Mouse (Mus musculus) frontal cortex, postnatal 36 days (tissue): Measurements from ENCODE around the gene Zdhhc5.
"Not testable (repeated sequence)": the region's sequence is repeated elsewhere in the genome, so short reads cannot be mapped to it uniquely, and the experiment has no call there.

Experiments used
- DNase-seq, 2 experiments: peaks; one replicate each; pipeline ENCODE4 v3.0.0; 2022; ENCODE audit warnings: low spot score in 2 of 2

Gene Zdhhc5

DNA sequence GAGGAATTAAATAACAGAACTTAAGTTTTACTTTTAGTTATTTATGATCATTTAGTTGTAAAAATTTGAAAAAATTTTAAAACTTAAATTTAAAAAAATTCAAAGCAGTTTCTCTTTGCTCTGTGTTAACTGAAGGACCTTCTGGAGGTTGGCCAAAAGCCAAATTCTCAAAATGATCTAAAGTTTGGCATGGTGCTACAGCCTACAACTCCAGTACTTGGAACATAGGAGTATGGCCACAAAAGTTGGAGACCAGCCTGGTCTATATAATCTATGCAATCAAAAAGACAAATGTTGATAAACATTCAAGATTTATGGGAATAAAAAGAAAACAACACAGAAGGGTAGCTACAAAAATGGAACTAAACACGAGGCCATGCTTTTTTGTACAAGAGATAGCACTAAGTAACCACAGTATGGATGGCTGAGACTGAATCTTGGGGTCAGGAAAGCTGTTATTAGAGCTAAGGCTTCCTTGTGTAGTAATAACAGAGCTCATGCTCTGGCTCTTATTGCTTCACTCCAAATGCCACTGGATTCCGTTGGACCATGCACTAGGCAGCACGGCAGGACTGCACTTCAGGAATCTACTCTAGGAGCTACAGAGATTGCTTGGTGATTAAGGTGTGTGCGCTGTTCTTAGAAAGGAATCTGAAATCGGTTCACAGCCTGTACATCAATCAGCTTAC lies 19.8 kb downstream of the Zdhhc5 start:
- DNase-seq, result no peak

DNA sequence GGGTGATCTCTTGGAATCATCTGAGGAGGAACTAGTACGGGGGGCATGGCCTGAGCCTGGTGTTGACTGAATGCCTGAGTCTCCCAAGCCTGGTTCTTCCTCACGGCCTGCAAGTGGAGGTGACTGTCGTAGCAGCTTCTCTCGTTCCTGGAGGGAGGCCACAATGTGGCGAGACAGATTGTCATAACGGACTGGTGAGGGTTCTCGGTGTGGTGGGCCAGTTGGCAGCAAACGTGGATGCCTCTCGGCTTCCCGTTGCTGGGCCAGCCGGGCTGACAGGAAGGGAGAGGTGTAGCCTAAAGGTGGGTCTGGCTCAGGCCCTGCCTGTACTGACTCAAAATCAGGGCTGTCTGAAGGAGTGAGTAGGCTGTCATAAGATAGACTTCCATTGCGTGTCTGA lies 24.9 kb downstream of the Zdhhc5 start:
- DNase-seq, result no peak

DNA sequence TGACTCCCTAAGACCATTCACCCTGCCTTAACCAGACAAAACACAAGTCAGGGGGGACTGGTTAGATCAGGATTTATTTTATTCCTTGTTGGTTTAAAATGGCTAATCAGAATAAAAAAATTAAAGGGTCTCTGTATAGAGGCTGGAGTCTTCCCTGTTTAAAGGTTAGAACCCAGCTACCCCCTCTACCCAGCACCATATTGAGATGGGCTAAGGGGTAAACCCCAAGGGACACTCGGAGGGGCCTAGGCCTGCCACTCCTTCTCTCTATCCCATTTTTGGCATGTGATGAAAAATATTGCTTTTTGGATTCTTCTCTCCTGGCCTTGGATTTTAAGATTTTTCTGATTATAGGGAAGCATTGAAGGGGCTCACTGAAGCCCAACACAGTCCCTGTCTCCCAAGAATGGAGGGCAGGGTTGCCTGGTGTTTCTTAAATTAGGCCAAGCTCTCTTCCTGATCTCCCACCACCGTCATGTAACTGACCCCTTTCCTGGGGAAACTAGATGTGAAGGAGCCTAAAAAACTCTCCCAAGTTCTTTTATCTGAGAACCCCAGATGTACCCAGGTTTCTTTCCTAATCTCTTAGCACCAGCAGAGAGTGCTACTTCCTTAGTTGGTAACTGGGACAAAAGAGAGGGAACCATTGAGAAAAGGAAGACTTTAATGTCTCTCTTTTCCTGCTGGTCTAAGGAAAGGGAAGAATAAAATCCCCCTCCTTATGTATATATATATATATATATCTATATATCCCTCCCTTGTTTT lies 26.7 kb downstream of the Zdhhc5 start:
- no peak for DNase-seq

DNA sequence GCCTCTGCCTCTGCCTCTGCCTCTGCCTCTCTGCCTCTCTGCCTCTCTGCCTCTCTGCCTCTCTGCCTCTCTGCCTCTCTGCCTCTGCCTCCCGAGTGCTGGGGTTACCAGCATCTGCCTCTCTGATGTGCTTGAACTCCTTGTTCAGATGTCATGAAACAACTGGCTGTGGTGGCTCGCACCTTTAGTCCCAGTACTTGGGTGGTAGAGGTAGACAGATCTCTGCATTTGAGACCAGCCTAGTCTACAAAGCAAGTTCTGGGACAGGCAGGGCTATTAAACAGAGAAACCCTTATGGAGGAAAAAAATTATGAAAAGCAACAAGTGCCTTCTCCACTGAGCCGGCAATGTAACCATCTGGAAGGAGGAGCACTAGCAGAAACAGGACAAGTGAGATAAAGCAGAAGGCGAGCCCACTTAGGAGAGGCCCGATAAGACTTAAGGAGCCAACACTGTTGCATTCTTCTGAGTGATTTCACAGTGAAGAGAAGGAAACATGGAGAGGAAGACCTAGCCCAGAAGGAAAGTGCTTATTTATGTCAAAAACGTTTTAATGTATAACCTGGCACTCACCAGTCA lies 32.3 kb downstream of the Zdhhc5 start:
- no peak for DNase-seq

DNA sequence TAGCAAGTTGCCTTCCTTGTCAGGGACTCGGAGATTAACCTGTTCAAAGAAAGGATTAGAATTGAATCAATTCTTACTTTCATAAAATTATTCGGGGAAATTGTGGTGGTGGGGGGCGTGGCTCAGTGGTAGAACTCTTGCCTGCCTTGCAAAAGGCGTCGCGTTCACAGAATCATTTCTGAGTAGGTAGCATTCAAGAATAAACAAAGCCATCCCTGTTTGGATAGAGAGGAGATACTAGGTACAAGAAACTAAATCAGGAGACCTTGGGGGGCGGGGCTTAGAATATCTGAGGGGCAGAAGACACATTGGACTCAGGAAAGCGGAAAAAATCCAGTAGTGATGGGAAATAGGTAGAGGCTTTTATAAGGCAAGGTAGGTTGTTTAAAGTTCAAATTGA lies 36.0 kb downstream of the Zdhhc5 start, which contains the start of gene Tmx2:
TSS of gene Tmx2 (minus strand) at position 125 of the 400 bp plus-strand sequence.
- DNase-seq, result no peak

DNA sequence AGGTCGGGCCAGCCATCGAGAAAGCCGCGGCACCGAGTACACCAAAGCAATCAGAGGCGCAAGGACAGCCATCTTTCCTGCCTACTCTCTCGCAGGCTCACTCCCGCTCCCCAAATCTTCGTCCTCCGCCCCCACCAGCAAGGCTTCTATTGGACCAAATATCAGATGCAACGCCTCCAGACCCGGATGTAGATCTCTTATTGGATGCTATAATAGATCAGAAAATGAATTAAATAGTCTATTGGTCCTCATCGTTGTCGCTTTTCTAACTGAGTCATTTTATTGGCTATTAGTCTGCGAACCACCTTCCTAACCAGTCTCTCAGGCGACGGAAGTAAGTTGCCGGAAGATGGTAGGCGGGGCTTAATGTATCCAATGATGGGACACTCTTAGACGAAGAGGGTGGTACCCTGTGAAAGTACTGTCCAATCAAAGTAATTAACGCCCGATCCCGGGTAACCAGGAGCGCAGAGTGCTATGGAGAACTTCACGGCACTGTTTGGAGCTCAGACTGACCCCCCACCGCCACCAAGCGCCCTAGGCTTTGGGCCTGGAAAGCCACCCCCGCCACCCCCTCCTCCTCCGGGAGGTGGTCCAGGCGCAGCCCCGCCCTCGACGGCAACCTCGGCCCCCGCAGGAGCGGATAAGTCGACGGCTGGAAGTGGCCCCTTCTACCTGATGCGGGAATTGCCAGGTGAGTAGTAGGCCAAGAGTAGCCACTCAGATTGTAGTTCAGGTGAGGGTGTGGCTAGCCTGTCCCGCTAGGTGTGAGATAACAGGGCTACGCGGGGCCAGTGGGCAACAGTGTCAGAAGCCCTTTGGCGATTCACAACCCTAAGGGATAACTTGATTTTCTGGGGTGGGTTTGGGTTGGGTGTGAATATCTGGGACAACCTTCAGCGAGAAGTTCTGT lies 36.8 kb downstream of the Zdhhc5 start, which contains the start of the genes Gm28635 and Med19:
TSS of gene Gm28635 (minus strand) at position 74 of the 913 bp plus-strand sequence.
TSS of gene Med19 (plus strand) at position 435 of the 913 bp plus-strand sequence.
- peak; percentile 90 to 96 for DNase-seq

DNA sequence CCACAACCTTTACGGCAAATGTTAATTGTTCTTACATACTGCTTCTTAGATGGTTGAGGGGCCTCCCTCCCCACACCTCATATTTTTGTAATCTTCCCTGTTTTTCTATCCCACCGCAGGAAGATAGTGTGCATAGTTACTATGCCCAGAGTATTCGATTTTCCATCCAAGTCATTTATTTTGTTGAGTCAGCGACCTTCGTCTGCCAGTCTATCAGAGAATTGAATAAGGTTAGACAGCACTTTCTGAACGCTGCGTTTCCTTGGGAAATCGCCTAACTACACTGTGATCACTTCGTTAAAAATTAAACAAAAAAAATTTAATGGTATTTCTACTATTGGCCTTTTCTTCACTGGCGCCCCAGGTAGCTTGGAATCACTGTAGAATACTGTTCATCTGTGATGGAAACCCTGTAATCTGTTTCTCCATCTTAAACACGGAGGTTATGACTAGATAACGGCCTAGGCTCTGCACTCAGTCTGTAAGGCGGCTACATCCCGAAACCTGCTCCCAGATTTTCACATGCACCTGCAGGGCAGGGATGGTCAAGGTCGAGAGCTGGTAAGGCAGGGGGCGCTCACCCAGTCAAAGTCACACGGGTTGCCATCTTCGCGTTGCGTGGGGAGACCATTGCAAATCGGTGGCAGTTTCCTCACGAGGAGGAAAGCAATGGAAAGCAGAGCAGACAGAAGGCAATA lies 37.6 kb downstream of the Zdhhc5 start:
- no peak for DNase-seq

DNA sequence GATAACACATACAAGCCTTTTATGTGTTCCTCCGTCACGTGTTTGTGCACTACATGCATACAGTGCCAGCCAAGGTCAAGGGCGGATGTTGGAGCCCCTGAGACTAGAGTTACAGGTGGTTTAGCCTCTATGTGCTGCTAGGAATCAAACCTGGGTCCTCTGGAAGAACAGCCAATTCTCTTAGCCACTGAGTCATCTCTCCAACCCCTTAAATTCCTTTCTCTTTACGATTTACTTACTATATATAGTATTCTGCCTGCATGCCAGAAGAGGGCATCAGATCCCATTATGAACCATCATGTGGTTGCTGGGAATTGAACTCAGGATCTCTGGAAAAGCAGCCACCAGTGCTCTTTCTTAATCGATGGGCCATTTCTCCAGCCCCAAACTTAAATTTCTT lies 43.4 kb downstream of the Zdhhc5 start:
- DNase-seq, result not testable (repeated sequence)

DNA sequence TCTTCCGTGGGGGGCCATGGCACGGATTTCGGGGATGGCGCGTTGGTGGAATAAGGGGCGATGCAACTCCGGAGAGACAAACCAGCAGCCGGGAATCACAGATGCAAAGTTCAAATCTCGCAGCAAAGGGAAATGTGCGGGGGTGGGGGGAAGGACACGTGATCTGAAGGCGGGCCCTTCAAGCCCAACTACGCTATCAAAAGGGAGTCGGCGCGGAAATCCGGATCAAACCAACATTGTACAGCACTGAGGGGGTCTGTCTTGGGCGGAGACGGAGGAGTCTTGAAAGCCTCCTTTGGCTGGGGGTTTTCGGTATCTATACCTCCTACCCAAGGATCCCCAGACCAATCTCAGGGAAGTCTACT lies 44.4 kb downstream of the Zdhhc5 start, which contains the start of gene Selenoh:
TSS of gene Selenoh (minus strand) at position 202 of the 365 bp plus-strand sequence.
- peak; percentile 88 for DNase-seq

DNA sequence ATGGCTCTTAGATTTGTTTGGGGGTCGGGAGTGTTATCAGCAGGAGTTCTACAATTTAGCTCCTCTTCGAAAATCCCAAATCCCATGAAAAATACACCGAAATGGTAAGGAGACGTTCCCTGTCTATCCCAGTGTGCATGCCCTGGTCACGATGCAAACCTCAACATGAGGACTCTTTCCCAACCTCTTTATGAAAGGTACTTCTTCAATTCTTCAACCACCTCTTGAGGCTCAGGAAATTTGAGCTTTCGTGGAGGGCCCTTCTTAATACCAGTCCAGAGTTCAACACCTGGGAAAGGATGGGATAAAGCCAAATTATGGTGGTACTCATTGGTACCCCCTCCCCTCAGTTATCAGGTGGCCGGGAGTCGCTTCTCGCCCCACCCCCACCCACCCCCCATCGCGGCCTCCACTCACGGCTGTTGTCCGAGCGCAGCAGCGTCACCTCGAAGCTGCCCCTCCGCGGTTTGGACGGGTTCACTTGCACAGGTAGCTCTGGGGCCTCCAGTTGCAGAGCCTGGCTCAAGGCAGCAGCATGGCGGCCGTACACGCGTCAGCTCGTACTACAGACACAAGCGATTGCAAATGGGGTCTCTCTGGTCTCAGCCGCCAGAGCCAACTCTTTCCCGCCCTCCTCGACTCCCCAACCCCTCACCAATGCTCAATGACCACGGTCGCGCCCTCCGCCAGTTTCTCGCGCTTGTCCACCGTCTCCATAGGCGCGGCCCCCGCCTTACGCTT lies 45.0 kb downstream of the Zdhhc5 start:
- no peak for DNase-seq

DNA sequence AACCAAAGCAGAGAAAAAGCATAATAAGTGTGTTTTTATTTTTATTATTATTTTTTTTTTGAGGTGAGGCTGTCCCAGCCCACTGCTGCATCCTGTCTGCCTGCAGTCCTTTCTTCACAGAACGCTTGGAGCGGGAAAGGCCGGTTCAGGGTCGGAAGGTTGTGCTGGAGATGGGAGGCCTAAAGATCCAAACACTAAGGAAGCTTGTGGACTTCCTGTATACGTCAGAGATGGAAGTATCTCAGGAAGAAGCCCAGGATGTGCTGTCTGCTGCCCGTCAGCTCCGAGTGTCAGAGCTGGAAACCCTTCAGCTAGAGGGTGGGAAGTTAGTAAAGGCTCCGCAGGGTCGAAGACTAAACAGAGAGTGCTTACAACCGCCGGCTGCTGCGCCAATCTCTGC lies 48.9 kb downstream of the Zdhhc5 start:
- no peak for DNase-seq

DNA sequence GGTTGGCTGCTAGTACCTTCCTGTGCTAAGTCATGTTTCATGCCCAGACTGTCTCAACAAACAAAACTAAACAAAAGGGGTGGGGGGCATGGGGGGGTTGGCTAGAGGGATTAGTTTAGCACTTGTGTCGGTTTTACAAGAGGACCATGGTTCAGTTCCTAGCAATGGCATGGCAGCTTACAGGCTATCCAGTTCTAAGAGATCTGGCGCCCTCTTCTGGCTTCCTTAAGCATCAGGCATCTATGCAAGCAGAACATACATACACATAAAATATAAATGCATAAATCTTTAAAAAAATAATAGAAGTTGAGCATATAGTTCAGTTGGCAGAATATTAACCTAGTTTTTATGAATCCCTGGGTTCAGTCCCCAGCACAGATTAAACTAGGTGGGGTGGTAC lies 52.1 kb downstream of the Zdhhc5 start:
- no peak for DNase-seq

DNA sequence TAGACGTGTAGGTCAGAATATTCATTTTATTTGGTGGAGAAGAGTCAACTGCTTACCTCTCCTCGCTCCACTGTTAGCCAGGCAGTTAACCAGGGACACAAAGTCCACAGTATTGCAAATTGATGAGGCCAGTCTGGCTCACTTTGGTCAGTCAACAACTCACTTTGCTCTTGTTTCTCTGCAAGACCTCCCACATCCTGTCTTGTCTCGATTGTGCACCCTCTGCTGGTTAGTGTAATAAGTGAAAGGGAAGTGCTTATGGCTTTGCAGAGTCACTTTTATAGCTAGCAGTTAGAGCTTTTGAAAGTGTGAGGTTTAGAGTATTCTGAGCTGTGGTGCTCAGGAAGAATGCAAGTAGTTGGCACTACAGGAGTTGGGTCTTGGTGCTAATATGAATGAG lies 54.7 kb downstream of the Zdhhc5 start:
- DNase-seq, result peak in 1 of 2 experiments; percentile 59

DNA sequence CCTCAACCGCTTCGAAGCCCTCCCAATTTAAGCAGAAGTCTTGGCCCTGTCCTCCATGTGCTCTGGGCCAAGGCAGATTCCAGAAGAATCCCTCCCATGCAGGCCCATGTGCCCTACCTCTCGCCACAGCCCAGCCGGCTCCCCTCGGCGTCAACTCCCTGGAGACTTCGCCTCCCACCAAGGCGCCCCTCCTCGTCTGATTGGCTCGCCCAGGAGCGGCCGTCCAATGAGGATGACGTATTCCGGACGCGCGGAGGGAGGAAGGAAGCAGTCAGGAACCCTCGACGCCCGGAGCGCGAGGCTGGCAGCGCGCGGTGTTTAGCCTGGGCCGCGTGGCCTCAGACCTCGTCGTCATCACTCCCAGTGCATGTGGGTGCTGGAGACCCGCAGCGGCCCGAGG lies 56.2 kb downstream of the Zdhhc5 start, which contains the start of gene Btbd18:
TSS of gene Btbd18 (plus strand) at position 274 of the 400 bp plus-strand sequence.
- no peak for DNase-seq

DNA sequence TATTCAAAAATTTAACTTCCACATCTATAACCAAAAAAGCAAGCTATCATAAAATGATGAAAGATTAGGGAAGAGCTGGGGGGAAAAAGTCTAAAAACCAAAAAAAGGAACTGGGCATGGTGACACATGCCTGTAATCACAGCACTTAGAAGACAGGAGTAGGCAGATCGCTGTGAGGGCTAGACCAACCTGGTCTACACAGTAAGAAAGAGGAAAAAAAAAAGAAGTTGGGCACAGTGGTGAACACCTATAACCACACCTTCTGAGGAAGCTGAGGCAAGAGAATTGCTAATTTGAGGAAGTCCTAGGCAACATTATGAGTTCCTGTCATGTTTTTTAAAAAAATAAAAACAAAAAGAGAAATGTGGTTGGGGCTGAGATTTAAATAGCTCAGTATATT lies 59.1 kb downstream of the Zdhhc5 start:
- no peak for DNase-seq

DNA sequence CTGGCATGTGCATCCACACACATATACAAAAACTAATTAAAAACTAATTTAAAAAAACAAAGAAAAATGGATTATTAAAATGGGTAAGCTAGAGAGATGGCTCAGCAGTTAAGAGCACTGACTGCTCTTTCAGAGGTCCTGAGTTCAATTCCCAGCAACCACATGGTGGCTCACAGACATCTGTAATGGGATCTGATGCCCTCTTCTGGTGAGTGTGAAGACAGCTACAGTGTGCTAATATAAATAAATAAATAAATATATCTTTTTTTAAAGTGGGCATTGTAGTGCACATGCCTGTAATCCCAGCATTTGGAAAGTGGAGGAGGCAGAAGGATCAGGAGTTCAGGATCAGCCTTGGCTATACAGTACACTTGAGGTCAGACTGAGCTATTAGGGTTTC lies 61.6 kb downstream of the Zdhhc5 start:
- no peak for DNase-seq

DNA sequence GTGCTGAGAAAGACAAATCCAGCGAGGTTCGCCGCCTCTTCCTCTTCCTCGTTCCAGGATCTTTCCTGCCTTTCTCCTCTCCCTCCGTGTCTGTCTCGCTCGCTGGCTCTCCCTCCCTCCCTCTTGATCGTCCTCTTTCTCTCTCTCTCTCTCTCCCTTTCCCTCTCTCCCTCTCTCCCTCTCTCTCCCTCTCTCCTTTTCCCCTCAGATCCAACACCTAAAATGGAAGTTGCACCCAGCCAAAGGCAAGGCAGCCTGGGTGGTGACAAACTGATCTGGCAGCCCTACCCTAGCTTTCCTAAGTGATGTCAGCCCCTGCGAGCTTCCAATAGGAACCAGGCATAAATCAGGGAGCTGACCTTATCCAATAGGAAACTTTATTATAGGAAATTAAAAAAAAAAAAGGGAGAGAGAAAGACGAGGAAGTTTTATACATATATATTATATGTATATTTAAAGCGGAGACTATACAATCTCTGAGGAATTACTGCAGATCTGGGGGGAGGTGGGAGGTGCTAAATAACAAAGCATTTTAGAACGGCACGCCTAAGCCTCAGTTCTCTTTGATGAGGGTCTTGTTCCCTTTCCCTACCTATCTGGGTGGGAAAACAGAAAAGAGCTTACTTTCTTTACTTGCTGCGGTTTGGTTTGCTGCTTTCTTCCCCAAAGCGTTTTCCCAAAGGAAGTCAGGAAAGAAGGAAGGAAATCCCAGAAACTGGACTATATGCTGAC lies 64.3 kb downstream of the Zdhhc5 start, which contains the start of gene Ctnnd1:
TSS of gene Ctnnd1 (minus strand) at position 302 of the 732 bp plus-strand sequence.
- DNase-seq, result peak; percentile 89 to 93

DNA sequence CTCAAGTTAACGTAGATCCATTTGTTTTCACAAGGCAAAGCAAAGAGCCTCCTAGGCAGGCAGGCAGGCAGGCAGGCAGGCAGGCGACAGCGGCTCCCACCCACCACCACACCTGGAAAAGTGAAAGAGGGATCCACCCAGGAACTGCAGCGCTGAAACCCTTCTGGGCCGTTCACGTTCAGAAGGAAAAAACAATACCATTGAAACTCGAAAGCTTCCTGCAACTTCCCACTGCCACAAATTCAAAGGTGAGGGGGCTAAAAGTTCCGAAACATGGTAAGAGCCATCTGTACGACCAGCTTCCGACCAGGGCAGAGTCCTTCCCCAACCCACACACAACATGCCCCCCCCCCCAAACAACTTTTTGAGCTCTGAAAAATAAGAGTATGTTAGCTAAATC lies 65.3 kb downstream of the Zdhhc5 start:
- DNase-seq, result peak in 1 of 2 experiments; percentile 33

DNA sequence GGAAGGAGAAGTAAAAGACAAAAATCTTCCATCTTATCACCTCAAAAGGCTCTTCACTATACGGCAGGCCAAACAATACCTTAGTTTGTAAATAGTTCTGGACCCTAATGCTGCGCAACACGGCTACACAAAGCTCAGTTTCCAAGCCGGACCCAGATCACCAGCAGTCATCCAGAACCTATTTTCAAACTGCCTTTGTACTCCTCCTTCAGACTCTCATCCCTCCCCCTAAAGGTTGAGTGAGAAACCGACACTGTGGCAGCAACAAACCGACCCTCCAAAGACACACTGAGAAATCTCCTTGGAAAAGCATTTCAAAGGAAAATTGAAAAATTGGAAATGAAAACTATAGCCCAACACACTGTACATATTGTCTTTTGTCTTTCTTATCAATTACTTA lies 66.6 kb downstream of the Zdhhc5 start:
- no peak for DNase-seq
